Mouse (Mus musculus) olfactory bulb, adult 2 months (tissue): ENCODE measurements around the gene Map4k3.

Experiments used
- CTCF ChIP-seq: fragments of 200-500 bp; IDR thresholded peaks from 2 replicates; pipeline ENCODE4 v1.5.1; 2012; ENCODE audit warnings: low read depth, mild to moderate bottlenecking, low read length, moderate library complexity; ENCODE audit not compliant: insufficient read depth
- POLR2A ChIP-seq: fragments of 200-500 bp; IDR thresholded peaks from 2 replicates; pipeline ENCODE4 v1.6.1; 2012; ENCODE audit warnings: mild to moderate bottlenecking, low read depth, low read length, moderate library complexity; ENCODE audit not compliant: insufficient read depth

DNA sequence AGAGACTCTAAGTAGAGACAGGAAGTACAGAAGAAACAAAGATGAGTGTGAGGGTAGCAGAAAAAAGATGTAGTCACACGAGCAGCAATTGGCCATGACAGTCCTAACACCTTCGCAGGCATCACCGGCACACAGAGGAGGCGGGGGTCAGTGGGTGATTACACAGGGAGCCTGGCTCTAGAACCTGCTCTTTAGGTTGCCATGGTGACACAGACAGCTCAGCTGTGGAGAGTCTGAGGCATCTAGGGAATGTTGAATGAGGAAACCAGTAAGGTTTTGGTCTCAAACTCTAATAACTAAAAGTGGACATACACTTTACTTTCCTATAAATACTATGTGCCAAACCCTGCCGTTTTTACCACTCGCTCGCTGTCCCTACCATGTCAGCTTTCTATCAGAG is 6.6 kb downstream of the Map4k3 start:
- TF ChIP-seq CTCF (no peak), POLR2A (no peak)
